Mouse (Mus musculus): Measurements from ENCODE around the gene Hpcal1. TPM values are rescaled to one million over a fixed set of nuclear protein-coding genes. Genes with fewer than 3 reads are reported as not detected.

The Hpcal1 gene
- polyA plus RNA-seq, 1 experiment from 2014 or later = 36.8 TPM

DNA sequence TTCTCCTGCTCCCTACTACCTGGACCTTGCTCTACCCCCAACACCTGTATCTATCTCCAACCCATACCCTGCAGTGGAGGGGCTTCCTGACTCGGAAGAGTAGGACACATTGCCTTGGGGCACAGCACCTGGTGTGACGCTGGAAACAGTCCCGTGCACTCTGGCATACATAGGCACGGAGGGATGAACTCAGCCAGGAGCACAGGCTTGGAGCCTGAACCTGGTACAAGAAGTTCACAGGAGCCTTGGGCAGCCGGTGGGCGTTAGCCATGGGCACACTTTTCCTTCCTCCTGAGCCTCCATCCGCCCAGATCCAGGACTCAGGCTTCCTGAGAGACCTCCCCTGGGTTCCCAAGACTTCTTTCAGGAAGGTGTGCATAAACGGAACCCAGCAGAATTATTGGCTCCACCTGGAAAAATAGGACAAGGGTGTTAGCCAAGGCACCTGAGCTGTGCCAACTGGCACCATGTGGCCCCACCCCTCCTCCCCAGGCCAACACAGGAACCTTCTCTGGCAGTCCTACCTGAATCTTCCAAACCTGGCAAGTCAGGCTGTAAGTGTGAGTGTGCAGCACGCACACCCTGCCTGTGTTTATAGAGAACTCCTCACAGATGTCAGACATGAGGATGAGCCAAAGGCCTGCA lies 26.5 kb upstream of the Hpcal1 start:
- Histone ChIP-seq H3K36me3 (replicated peaks) (no peaks in the 10 kb centered on the region), H3K27me3 (ENCODE audit: poor library complexity, severe bottlenecking) (no peaks in the 10 kb centered on the region), H3K27ac (no peak overlapping the region), H3K4me3 (no peak overlapping the region), H3K9me3 (no peaks in the 10 kb centered on the region), H3K4me1 (peaks cover 24% of the 10 kb centered on the region)
- WGBS = 88% methylated on average over 9 of the region's 9 CpGs
- DNase-seq (ENCODE audit: extremely low spot score, low spot score) = no peak

DNA sequence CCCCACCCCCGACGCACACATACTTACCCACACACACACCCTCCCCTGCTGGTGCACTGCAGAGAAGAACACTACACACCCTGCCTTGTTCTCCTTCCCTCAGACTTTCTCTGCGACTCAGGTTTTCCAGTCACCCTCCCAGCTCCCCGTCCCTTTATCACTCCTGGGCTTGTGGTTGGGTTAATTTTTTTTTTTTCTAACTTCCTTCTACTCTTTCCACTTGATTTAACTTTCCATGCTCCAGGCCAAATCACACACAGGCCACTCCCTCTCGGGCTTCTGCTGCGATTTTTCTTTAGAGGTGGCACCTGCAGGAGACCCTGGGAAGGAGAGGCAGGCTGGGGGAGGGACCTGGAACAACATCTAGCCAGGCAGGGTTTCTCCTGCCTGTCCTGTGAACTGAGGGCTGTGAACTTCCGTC lies 24.7 kb upstream of the Hpcal1 start:
- WGBS = 56% methylated on average over 7 of the region's 7 CpGs
- Histone ChIP-seq H3K27ac (no peak overlapping the region), H3K36me3 (replicated peaks) (no peaks in the 10 kb centered on the region), H3K4me1 (peaks cover 24% of the 10 kb centered on the region), H3K27me3 (ENCODE audit: poor library complexity, severe bottlenecking) (no peaks in the 10 kb centered on the region), H3K9me3 (no peaks in the 10 kb centered on the region), H3K4me3 (no peak overlapping the region)
- DNase-seq (ENCODE audit: extremely low spot score, low spot score) = no peak

- H3K27ac ChIP-seq = no peak overlapping the region
- H3K27me3 ChIP-seq (ENCODE audit: poor library complexity, severe bottlenecking) = no peaks in the 10 kb centered on the region
- WGBS = 83% methylated on average over 2 of the region's 2 CpGs
- no peak for DNase-seq (ENCODE audit: extremely low spot score, low spot score)
- H3K4me3 ChIP-seq = no peak overlapping the region
- H3K4me1 ChIP-seq = peaks cover 19% of the 10 kb centered on the region
- H3K36me3 ChIP-seq (replicated peaks) = no peaks in the 10 kb centered on the region
- no peaks in the 10 kb centered on the region for H3K9me3 ChIP-seq
Observed at GRCm38 (mm10) chr12:17666616-17667015, 24.0 kb upstream of the Hpcal1 start.

GRCm38 (mm10) chr12:17673729-17674128 lies 16.9 kb upstream of the Hpcal1 start:
- Histone ChIP-seq H3K36me3 (replicated peaks) (no peaks in the 10 kb centered on the region), H3K27me3 (ENCODE audit: poor library complexity, severe bottlenecking) (no peaks in the 10 kb centered on the region), H3K27ac (peak overlapping the region; percentile 58; the same call in 1 of the 2 replicates), H3K9me3 (no peaks in the 10 kb centered on the region), H3K4me1 (peaks cover 10% of the 10 kb centered on the region), H3K4me3 (no peak overlapping the region)
- DNase-seq (ENCODE audit: extremely low spot score, low spot score) = no peak
- WGBS = 77% methylated on average over 7 of the region's 7 CpGs

DNA sequence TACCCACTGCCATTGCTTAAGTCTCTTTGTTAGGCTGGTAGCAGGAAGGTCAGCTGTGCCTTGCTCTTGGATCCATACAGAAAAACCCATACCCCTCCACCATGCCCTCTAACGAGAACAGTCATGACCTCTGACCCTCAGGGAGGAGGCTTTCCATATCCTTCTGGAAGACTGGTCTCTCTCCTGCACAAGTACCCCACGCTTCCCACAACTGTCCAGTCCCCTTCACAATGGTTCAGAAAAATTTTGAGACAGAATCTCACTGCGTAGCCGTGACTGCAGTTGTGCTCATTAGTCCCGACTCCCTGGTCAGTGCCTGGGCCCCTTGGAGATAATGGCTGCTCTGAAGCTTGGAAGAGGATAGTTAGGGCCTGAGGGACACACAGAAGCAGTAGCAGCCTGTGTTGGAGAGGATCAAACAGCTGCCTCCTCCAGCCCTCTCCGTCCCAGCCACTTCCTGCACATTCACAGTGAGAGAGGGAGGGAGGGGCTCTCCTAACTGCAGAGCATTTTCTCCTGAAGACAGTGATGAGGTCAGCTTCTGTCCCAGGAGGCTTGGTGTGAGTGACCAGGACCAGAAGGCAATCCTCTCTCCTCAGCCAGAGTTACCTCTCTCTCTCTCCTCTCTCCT lies 16.4 kb upstream of the Hpcal1 start:
- 54% methylated on average over 6 of the region's 6 CpGs for WGBS
- H3K4me3 ChIP-seq = no peak overlapping the region
- no peaks in the 10 kb centered on the region for H3K27me3 ChIP-seq (ENCODE audit: poor library complexity, severe bottlenecking)
- DNase-seq (ENCODE audit: extremely low spot score, low spot score) = no peak
- H3K27ac ChIP-seq = peak overlapping the region; percentile 58; the same call in 1 of the 2 replicates
- H3K9me3 ChIP-seq = no peaks in the 10 kb centered on the region
- H3K36me3 ChIP-seq (replicated peaks) = no peaks in the 10 kb centered on the region
- peaks cover 10% of the 10 kb centered on the region for H3K4me1 ChIP-seq

DNA sequence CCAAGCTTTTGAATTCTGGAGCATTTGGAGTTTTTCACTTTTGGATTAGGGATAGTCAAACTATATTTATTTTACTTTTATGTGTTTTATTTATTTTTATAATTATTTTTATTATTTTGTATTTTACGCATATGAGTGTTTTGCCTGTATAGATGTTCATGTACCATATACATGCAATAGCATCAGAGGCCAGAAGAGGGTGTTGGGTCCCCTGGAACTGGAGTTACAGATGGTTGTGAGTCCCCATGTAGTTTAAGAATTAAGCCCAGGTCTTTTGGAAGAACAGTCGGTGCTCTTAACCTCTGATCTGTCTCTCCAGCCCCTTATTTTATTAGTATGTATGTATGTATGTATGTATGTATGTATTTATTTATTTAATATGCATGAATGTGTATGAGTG lies 12.9 kb upstream of the Hpcal1 start:
- Histone ChIP-seq H3K36me3 (replicated peaks) (no peaks in the 10 kb centered on the region), H3K9me3 (no peaks in the 10 kb centered on the region), H3K4me1 (peaks cover 10% of the 10 kb centered on the region), H3K27me3 (ENCODE audit: poor library complexity, severe bottlenecking) (no peaks in the 10 kb centered on the region), H3K27ac (no peak overlapping the region), H3K4me3 (no peak overlapping the region)
- 89% methylated on average over 2 of the region's 2 CpGs for WGBS
- DNase-seq (ENCODE audit: extremely low spot score, low spot score) = no peak

DNA sequence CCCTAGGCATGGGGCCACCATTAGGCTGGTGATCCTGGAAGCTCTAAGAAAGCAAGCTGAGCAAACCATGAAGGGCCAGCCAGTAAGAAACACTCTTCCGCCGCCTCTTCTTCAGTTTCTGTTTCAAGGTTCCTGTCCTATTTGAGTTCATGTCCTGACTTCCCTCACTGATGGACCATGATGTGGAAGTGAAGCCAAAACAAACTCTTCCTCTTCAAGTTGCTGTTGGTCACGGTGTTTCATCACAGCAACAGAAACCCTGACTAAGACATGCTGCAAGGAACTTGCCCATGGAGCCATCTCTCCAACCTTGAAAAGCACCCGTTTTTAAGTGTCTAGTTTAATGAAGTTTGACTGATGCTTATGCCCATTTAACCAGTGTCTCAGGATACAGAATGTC lies 11.1 kb upstream of the Hpcal1 start:
- no peak overlapping the region for H3K4me3 ChIP-seq
- H3K9me3 ChIP-seq = no peaks in the 10 kb centered on the region
- WGBS = 92% methylated on average over 4 of the region's 4 CpGs
- H3K36me3 ChIP-seq (replicated peaks) = no peaks in the 10 kb centered on the region
- DNase-seq (ENCODE audit: extremely low spot score, low spot score) = no peak
- peaks cover under 1% of the 10 kb centered on the region for H3K4me1 ChIP-seq
- no peaks in the 10 kb centered on the region for H3K27me3 ChIP-seq (ENCODE audit: poor library complexity, severe bottlenecking)
- no peak overlapping the region for H3K27ac ChIP-seq

- no peak overlapping the region for H3K4me3 ChIP-seq
- H3K27ac ChIP-seq = no peak overlapping the region
- WGBS = 85% methylated on average over 2 of the region's 2 CpGs
- H3K4me1 ChIP-seq = no peaks in the 10 kb centered on the region
- no peak for DNase-seq (ENCODE audit: extremely low spot score, low spot score)
- 0 out of 2 replicates have a peak, but pooled peaks cover 3% of the 10 kb centered on the region for H3K27me3 ChIP-seq (ENCODE audit: poor library complexity, severe bottlenecking)
- no peaks in the 10 kb centered on the region for H3K36me3 ChIP-seq (replicated peaks)
- H3K9me3 ChIP-seq = no peaks in the 10 kb centered on the region
Observed at GRCm38 (mm10) chr12:17682161-17682560, 8.5 kb upstream of the Hpcal1 start.

DNA sequence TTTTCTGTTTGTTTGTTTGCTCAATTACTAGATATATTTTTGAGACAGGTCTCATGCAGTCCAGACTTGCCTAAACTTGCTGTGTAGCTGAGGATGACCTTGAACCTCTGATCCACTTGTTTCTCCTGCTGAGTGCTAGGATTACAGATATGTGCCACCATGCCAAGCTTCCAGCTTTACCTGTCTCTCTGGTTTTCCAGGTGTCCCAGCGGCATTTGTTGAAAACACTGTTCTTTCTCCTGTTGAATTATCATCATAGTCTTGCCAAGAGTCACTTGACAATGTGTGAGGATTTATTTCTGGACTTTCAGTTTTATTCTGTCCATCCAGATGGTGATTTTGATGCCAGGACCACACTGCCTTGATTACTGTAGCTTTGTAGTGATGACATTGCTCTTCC lies 6.3 kb upstream of the Hpcal1 start:
- WGBS = 76% methylated on average over 1 of the region's 1 CpGs
- no peak overlapping the region for H3K27ac ChIP-seq
- peaks cover 2% of the 10 kb centered on the region; the same call in 1 of the 2 replicates for H3K4me1 ChIP-seq
- H3K4me3 ChIP-seq = no peak overlapping the region
- no peak for DNase-seq (ENCODE audit: extremely low spot score, low spot score)
- no peaks in the 10 kb centered on the region for H3K36me3 ChIP-seq (replicated peaks)
- 0 out of 2 replicates have a peak, but pooled peaks cover 3% of the 10 kb centered on the region for H3K27me3 ChIP-seq (ENCODE audit: poor library complexity, severe bottlenecking)
- no peaks in the 10 kb centered on the region for H3K9me3 ChIP-seq

- no peaks in the 10 kb centered on the region for H3K9me3 ChIP-seq
- H3K4me1 ChIP-seq = peaks cover 15% of the 10 kb centered on the region
- WGBS = 87% methylated on average over 2 of the region's 2 CpGs
- H3K27ac ChIP-seq = no peak overlapping the region
- H3K4me3 ChIP-seq = no peak overlapping the region
- 0 out of 2 replicates have a peak, but pooled peaks cover 3% of the 10 kb centered on the region for H3K27me3 ChIP-seq (ENCODE audit: poor library complexity, severe bottlenecking)
- DNase-seq (ENCODE audit: extremely low spot score, low spot score) = no peak
- H3K36me3 ChIP-seq (replicated peaks) = no peaks in the 10 kb centered on the region
Observed at GRCm38 (mm10) chr12:17686116-17686515, 4.5 kb upstream of the Hpcal1 start.

GRCm38 (mm10) chr12:17688913-17689312 lies 1.7 kb upstream of the Hpcal1 start:
- H3K4me1 ChIP-seq = peaks cover 43% of the 10 kb centered on the region
- 93% methylated on average over 3 of the region's 3 CpGs for WGBS
- peaks cover 7% of the 10 kb centered on the region; the same call in 1 of the 2 replicates for H3K27me3 ChIP-seq (ENCODE audit: poor library complexity, severe bottlenecking)
- H3K27ac ChIP-seq = no peak overlapping the region
- no peaks in the 10 kb centered on the region for H3K36me3 ChIP-seq (replicated peaks)
- DNase-seq (ENCODE audit: extremely low spot score, low spot score) = no peak
- no peaks in the 10 kb centered on the region for H3K9me3 ChIP-seq
- H3K4me3 ChIP-seq = no peak overlapping the region

DNA sequence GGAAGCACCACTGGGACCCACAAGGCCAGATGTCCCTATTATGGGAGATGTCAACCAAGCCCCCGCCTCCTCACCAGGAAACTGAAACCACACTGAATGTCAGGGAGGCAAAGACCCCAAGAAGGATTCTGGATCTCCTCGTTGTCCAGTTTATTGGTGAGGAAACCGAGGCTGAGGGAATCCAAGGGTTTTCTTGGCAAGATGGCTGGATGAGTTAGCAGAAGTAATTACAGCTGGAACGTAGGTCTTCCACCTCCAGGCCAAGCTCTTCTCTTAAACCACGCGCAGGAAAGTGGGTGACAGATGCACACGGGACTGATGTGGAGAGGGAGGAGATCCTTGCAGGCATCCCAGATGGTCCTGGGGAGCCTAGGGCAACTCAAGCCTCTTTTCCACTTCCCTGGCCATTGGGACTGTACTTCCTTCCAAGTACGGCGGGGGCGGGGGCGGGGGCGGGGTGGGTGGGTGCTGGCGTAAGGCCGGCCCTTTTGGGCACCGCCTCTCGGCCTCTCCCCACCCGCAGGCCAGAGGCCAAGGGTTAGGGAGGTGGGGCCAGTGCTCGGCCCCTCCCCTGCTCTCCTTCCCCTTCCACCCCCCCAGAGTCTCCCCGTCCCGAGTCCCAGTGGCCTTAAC lies 609 bp upstream of the Hpcal1 start:
- H3K27me3 ChIP-seq (ENCODE audit: poor library complexity, severe bottlenecking) = peaks cover 7% of the 10 kb centered on the region; the same call in 1 of the 2 replicates
- 11% methylated on average over 17 of the region's 20 CpGs for WGBS
- no peaks in the 10 kb centered on the region for H3K9me3 ChIP-seq
- peak overlapping the region; percentile 90 for H3K27ac ChIP-seq
- H3K36me3 ChIP-seq (replicated peaks) = no peaks in the 10 kb centered on the region
- H3K4me3 ChIP-seq = peak overlapping the region; percentile 83
- no peak for DNase-seq (ENCODE audit: extremely low spot score, low spot score)
- peaks cover 54% of the 10 kb centered on the region for H3K4me1 ChIP-seq

- H3K27me3 ChIP-seq (ENCODE audit: poor library complexity, severe bottlenecking) = peaks cover 4% of the 10 kb centered on the region; the same call in 1 of the 2 replicates
- no peak for DNase-seq (ENCODE audit: extremely low spot score, low spot score)
- no peaks in the 10 kb centered on the region for H3K36me3 ChIP-seq (replicated peaks)
- peak overlapping the region; percentile 83 for H3K4me3 ChIP-seq
- WGBS = under 1% methylated on average over 30 of the region's 30 CpGs
- no peaks in the 10 kb centered on the region for H3K9me3 ChIP-seq
- H3K4me1 ChIP-seq = peaks cover 60% of the 10 kb centered on the region
- H3K27ac ChIP-seq = peak overlapping the region; percentile 90
Observed at GRCm38 (mm10) chr12:17691320-17691876, 742 bp downstream of the Hpcal1 start.
